Mouse (Mus musculus) testis, adult 2 months (tissue): ENCODE results near the gene Nol10. TPM values are rescaled to one million over a fixed set of nuclear protein-coding genes. Genes with fewer than 3 reads are reported as not detected.

ENCODE experiments used
- H3K27ac ChIP-seq: fragments of 200-500 bp; 2 replicates; pipeline ENCODE4 v1.5.1; 2012; ENCODE audit warnings: low read depth, low read length; ENCODE audit not compliant: control insufficient read depth, insufficient read depth
- H3K27me3 ChIP-seq: fragments of 200-500 bp; 2 replicates; pipeline ENCODE4 v1.6.1; 2012; ENCODE audit warnings: mild to moderate bottlenecking, low read length, moderate library complexity; ENCODE audit not compliant: control insufficient read depth, insufficient read depth
- H3K36me3 ChIP-seq: fragments of 200-500 bp; 2 replicates; pipeline ENCODE4 v1.6.1; 2012; ENCODE audit warnings: mild to moderate bottlenecking, low read length; ENCODE audit not compliant: control insufficient read depth, insufficient read depth
- H3K4me1 ChIP-seq: fragments of 200-500 bp; 2 replicates; pipeline ENCODE4 v1.6.1; 2012; ENCODE audit warnings: low read length; ENCODE audit not compliant: control insufficient read depth, insufficient read depth
- H3K4me3 ChIP-seq: fragments of 200-500 bp; 2 replicates; pipeline ENCODE4 v1.5.1; 2012; ENCODE audit warnings: low read depth, mild to moderate bottlenecking, low read length, moderate library complexity, mixed read lengths; ENCODE audit not compliant: control insufficient read depth
- CTCF ChIP-seq: fragments of 200-500 bp; IDR thresholded peaks from 2 replicates; pipeline ENCODE4 v1.5.1; 2012; ENCODE audit warnings: low read depth, mild to moderate bottlenecking, inconsistent platforms, low read length, moderate library complexity; ENCODE audit not compliant: control insufficient read depth, insufficient read depth, insufficient replicate concordance
- POLR2A ChIP-seq: fragments of 200-500 bp; IDR thresholded peaks from 2 replicates; pipeline ENCODE4 v1.6.1; 2012; ENCODE audit warnings: low read depth, mild to moderate bottlenecking, inconsistent platforms, low read length, moderate library complexity; ENCODE audit not compliant: control insufficient read depth
- polyA plus RNA-seq: library from polyadenylated mRNA; depleted of rRNA; stranded (reverse); fragments of >200 nt; gene quantifications from 2 replicates; pipeline ENCODE4 v1.2.3, GENCODE M21; 2012

Gene Nol10
- polyA plus RNA-seq, 1 experiment = 3.8 TPM

DNA sequence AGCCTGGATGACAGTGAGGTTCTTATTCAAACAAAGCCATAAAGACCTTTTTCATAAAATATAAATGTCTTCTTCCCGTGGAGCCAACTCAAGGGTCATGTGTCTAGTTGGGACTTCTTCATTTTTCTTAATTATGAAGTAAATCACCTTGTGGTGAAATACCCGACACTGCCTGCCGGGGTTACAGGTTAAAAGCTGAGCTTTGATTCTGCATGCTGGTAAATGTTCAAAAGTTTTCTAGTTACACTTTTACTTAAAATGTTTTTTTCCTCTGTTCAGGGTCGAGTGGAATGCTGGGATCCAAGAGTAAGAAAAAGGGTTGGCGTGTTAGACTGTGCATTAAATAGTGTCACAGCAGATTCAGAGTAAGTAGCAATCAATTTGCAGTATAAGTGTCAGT lies 14.1 kb downstream of the Nol10 start:
- H3K4me3 ChIP-seq = no peak overlapping the region
- H3K4me1 ChIP-seq = no peaks in the 10 kb centered on the region
- H3K36me3 ChIP-seq = peaks cover 4% of the 10 kb centered on the region
- no peaks in the 10 kb centered on the region for H3K27me3 ChIP-seq
- no peak overlapping the region for H3K27ac ChIP-seq
- no peak for TF ChIP-seq POLR2A
- no peak for TF ChIP-seq CTCF

GRCm38 (mm10) chr12:17366981-17367380 lies 18.7 kb downstream of the Nol10 start:
- Histone ChIP-seq H3K27ac (no peak overlapping the region), H3K27me3 (no peaks in the 10 kb centered on the region), H3K36me3 (peaks cover 9% of the 10 kb centered on the region), H3K4me3 (no peak overlapping the region), H3K4me1 (no peaks in the 10 kb centered on the region)
- TF ChIP-seq CTCF (peak; percentile 67; the same call in 1 of the 2 replicates), POLR2A (no peak)

DNA sequence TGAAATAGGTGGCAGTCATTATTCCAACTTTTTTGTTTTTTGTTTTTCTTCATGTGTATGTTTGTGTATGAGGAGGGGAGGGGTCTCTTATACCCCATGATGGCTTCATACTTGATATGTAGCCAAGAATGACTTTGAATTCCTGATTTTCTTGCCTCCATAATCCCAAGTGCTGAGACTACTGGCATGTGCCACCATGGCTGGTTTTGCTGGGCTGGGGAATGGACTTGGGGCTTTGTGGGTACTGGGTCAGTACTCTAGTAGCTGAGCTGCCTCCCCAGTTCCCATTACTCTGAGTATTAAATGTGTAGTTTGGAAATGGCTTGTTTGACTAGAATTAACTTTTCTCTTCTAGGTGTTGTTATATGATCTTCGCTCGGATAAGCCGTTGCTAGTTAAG lies 20.9 kb downstream of the Nol10 start:
- Histone ChIP-seq H3K4me1 (no peaks in the 10 kb centered on the region), H3K36me3 (peaks cover 6% of the 10 kb centered on the region), H3K27ac (no peak overlapping the region), H3K4me3 (no peak overlapping the region), H3K27me3 (no peaks in the 10 kb centered on the region)
- TF ChIP-seq POLR2A (no peak), CTCF (no peak)

GRCm38 (mm10) chr12:17369551-17370325 lies 21.5 kb downstream of the Nol10 start:
- Histone ChIP-seq H3K4me1 (no peaks in the 10 kb centered on the region), H3K27me3 (no peaks in the 10 kb centered on the region), H3K27ac (no peak overlapping the region), H3K36me3 (peaks cover 7% of the 10 kb centered on the region), H3K4me3 (no peak overlapping the region)
- TF ChIP-seq CTCF (no peak), POLR2A (no peak)

GRCm38 (mm10) chr12:17371589-17372235 lies 23.5 kb downstream of the Nol10 start:
- Histone ChIP-seq H3K27ac (no peak overlapping the region), H3K4me1 (no peaks in the 10 kb centered on the region), H3K27me3 (no peaks in the 10 kb centered on the region), H3K4me3 (no peak overlapping the region), H3K36me3 (peaks cover 10% of the 10 kb centered on the region)
- TF ChIP-seq POLR2A (no peak), CTCF (peak; percentile 24; the same call in 1 of the 2 replicates)

- Histone ChIP-seq H3K27me3 (no peaks in the 10 kb centered on the region), H3K4me3 (no peak overlapping the region), H3K4me1 (no peaks in the 10 kb centered on the region), H3K27ac (no peak overlapping the region), H3K36me3 (peaks cover 10% of the 10 kb centered on the region)
- no peak for TF ChIP-seq POLR2A
- no peak for TF ChIP-seq CTCF
These were observed 24.4 kb downstream of the Nol10 start for GRCm38 (mm10) chr12:17372696-17373095.

DNA sequence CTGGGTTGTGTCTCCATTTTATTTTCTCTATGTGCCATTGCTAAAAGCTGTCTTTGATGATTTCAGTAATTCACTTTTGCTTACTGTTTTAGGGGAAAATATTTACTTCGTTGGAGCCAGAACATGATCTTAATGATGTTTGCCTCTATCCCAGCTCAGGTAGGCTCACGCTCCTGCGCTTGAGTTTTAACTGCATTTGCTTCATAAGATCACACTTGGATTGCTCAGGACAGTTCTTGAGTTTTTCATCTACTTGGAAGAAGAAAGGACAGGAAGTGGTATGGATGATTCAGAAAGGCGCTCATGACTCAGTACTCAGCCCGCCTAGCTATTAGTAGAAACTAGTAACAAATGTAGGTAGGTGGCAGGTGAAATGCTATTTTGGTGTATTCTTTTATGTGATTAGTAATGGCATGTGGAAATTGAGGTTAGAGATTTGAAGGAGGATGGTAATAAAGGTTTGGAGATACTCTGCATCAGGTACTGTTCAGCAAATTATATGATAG lies 25.3 kb downstream of the Nol10 start:
- no peak overlapping the region for H3K4me3 ChIP-seq
- no peaks in the 10 kb centered on the region for H3K4me1 ChIP-seq
- H3K36me3 ChIP-seq = peaks cover 10% of the 10 kb centered on the region
- no peaks in the 10 kb centered on the region for H3K27me3 ChIP-seq
- TF ChIP-seq CTCF (no peak), POLR2A (no peak)
- H3K27ac ChIP-seq = no peak overlapping the region
